Mouse (Mus musculus) olfactory bulb, adult 2 months (tissue): Measurements from ENCODE around the gene Gm11554.
"Not testable (repeated sequence)": the region's sequence is repeated elsewhere in the genome, so short reads cannot be mapped to it uniquely, and the experiment has no call there.

Experiments
- CTCF ChIP-seq: fragments of 200-500 bp; IDR thresholded peaks from 2 replicates; pipeline ENCODE4 v1.5.1; 2012; ENCODE audit warnings: low read depth, mild to moderate bottlenecking, low read length, moderate library complexity; ENCODE audit not compliant: insufficient read depth
- POLR2A ChIP-seq: fragments of 200-500 bp; IDR thresholded peaks from 2 replicates; pipeline ENCODE4 v1.6.1; 2012; ENCODE audit warnings: mild to moderate bottlenecking, low read depth, low read length, moderate library complexity; ENCODE audit not compliant: insufficient read depth

DNA sequence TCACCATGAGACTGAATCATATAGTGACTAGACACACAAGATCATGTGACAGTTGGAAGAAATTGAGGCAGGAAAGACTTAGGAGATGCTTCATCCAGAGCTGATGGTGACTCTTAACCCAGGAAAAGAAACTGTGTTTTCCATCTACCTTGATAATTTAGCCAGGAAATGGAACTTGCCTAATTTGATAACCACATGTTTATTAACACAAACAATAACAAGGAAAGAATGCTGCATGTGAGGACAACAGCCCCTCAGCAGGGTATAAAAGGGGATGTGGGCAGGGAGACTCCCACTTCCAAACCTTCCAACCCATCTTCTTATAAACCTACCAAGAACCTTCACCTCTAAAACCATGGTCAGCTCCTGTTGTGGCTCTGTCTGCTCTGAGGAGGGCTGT, 19.3 kb downstream of the Gm11554 start, which contains the start of gene Krtap4-9:
- TF ChIP-seq CTCF, POLR2A: not testable (repeated sequence)
